Mouse (Mus musculus) E14TG2a.4 (cell line): ENCODE measurements around the gene Fnip2.

Experiments used
- CTCF ChIP-seq: conservative IDR thresholded peaks from 2 replicates; pipeline ENCODE4 v1.5.1; 2014; ENCODE audit warnings: low read length
- NANOG ChIP-seq: IDR thresholded peaks from 2 replicates; pipeline ENCODE4 v1.6.1; 2014; ENCODE audit warnings: borderline replicate concordance, low read length, mixed read lengths

DNA sequence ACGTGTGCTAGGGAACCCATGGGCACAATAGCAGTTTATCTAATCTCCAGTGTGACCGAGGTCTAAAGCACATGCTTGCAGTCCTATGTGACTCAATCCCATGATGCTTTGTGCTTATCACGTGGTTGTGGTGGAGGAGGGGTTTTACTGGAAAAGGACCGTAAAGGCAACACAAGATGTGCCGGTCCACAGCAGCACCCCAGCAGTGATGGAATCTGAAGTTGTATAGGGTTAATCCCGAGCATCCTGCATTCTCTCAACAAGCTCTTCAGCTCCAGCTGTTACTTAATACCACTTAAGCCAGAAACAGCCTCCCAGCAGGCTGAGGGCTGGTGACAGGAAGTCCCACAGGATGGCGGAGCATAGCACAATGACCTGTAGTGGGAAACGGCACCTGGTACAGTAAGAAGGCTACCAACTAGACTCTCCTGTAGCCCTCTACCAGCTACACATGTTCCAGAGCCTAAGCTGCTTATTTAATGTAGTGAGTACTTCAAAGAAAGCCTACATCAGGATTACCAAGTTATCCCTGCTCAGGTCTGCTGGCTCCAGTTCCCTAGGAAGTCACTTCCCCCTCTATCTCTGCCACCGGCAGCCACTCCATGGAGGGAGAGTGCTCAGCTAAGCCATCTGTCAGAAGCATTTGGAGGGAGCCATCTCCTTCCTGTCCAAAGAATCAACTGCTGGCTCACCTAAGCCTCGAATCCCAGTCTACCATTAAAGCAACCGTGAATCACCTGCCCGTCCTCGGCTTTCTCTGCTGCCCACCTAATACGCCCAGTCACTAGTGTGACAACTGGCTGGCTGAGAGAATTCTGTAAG lies 51.3 kb downstream of the Fnip2 start:
- TF ChIP-seq CTCF (no peak), NANOG (no peak)
